Mouse (Mus musculus) heart, postnatal 36 days (tissue): ENCODE measurements around the gene March9. TPM values are rescaled to one million over a fixed set of nuclear protein-coding genes. Genes with fewer than 3 reads are reported as not detected.

Experiments used
- DNase-seq, 2 experiments: peaks; one replicate each; pipeline ENCODE4 v3.0.0; 2021 to 2022
- intact Hi-C: fragments of 180-260 bp; cut with DNase I; formaldehyde crosslinking; loops from one replicate; pipeline ENCODE4 v1.15.1; 2025
- total RNA-seq, 2 experiments: library from RNA; stranded (reverse); gene quantifications; 2 replicates each; pipeline ENCODE4 v1.2.3; 2021

Gene March9
- total RNA-seq: 1 to 10 TPM; 2.3 to 2.9 TPM

GRCm38 (mm10) chr10:127059968-127060916 is at the start of gene March9:
Gene March9, minus strand, starts transcription at chr10:127060184.
- no peak for DNase-seq
- intact Hi-C loops: no loop called here

- no peak for DNase-seq
- intact Hi-C loops: no loop called here
Observed at GRCm38 (mm10) chr10:127108262-127108583, 48.2 kb upstream of the March9 start.

DNA sequence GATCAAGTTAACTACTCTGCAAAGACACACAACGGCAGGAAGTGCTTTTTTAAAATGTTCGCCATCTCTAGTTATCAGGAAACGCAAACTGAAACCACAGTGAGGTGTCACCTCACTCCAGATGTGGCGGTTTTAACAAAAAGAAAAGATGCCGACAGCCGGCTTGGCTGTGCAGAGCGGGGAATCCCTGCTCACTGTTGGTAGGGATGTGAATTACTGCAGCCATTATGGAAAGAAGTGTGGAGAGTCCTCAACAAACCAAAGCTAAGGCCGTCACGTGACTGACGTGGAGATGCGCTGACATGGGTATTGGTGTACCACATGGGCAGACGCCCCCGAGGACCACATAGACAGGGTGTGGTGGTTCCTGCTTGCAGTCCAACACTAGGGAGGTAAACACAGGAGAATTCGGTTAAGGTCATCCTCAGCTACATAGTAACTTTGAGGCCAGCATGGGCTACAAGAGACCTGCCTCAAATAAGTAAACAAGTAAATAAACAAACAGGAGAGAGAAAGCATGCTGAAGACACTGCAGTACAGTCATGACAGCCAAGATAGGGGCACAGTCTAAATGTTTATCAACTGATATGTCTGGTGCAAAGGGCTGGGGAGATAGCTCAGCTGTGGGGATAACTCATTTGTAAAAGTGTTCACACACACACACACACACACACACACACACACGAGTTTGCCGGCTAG is 47.7 kb upstream of the March9 start:
- intact Hi-C loops: no loop called here
- no peak for DNase-seq

GRCm38 (mm10) chr10:127103631-127104030 is 43.6 kb upstream of the March9 start:
- intact Hi-C loops: no loop called here
- DNase-seq: no peak

DNA sequence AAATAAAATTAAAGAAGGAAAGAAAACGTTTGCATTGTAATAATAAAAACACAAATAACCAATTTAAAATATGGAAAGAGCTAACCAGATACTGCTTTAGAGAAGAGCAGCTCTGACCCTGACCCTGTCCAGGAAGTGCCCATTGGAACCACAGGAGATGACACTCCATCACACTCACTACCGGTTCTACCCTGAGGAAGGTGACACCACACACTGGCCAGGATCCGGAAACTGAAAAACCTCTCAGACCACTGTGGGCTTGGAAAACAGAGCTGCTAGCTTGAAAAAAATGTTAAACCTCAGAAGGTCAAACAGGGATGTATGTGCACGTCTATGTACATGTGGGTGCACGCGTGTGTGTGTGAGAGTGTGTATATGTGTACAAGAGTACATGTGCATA is 41.2 kb upstream of the March9 start:
- intact Hi-C loops: no loop called here
- no peak for DNase-seq

GRCm38 (mm10) chr10:127100414-127100813 is 40.4 kb upstream of the March9 start:
- DNase-seq: no peak
- intact Hi-C loops: no loop called here

DNA sequence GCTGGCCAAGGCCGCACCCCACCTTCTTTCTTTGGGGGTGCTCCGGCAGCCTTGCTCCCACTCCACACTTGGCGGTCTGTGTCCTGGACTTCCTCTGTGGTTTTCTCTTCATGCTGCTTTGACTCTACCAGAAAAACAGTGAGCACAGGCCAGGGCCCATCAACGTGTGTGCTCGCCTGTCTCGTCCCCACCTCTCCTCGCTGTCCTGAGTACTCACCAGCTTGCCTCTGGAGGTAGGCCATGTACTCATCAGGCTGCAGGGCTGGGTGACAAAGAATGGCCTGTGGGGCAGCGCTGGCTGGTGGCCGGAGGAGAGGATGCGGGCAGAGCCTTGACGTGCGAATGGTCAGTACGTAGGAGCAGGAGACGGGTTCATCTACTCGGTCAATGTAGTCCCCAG is 39.9 kb upstream of the March9 start:
- DNase-seq: no peak
- intact Hi-C loops: no loop called here

- no peak for DNase-seq
- intact Hi-C loops: no loop called here
Observed at GRCm38 (mm10) chr10:127099191-127099590, 39.2 kb upstream of the March9 start.

- intact Hi-C loops: no loop called here
- no peak for DNase-seq
Observed at GRCm38 (mm10) chr10:127098514-127098913, 38.5 kb upstream of the March9 start.

DNA sequence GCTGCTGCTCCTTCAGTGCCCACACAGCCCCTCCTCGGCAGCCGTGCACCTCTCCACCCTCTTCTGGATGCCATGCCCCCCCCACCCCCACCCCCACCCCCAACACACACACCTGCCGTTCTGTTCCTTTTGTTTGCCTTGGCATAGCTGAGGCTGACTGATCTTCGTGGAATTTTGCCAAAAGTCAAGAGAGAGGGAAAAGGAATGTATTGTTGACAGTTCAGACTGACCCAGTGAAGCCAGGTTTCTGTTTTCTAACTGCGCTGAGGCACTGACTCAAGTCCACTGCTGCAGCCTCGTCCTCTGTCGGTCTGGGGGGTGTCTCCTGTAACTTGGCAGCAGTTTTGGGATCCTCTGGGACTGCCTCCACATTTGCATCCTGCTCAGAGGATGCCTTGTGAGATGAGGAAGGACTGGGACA is 34.4 kb upstream of the March9 start:
- intact Hi-C loops: no loop called here

DNA sequence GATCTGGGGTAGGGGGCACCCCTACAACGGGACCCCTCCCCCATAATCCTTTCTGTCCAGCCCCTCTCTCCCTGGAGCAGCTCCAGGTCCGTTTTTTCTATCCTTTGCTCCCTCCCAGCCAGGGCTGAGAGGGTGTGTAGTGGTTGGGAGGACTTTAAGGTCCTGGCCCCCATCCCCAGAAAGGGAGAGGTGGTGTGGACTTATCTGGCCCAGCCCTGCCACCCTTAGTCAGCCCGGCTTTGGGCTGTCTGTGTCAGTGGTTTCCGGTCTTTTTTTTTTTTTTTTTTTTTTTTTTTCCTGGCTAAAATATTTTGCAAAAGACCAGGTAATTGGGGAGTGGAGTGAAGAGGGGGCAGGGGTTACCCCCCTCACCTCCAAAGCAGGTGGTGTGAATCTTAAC is 32.8 kb upstream of the March9 start:
- intact Hi-C loops: no loop called here

More for the DNA sequence above, 34.4 kb upstream of the March9 start:
- DNase-seq: no peak

DNA sequence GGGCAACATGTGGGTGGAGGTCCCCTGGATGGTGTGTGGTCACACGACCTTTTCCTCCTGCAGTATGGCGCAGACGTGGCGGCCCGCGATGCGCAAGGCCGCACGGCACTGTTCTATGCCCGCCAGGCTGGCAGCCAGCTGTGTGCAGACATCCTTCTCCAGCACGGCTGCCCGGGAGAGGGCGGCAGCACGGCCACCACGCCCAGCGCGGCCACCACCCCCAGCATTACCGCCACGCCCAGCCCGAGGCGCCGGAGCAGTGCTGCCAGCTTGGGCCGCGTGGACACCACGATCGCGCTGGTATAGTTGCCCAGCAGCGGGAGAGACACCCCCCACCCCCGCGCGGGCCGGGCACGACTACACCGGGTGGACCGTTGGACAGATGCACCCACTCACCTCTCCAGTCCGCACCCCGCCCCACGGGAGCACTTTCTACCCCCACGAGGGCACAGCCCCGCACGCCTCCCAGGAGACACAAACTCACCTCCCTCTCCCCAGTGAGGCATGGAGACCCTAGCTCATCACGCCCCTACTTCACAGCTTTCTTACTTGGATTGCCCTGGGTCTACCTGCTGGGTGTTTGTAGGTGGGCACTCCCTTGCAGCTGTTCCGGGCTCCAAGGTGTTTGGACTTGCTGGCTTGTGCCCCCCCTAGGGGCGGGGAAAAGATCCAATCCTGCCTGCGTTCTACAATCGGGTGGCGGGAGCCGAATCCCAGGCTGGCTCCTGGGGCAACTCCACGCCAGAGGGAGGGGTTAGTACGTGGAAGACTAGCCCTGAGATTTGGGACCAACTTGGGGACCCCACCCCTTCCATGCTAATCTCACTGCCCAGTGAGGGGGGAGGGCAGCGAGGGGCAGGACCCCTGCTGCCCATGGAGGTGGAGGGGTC is 31.8 kb upstream of the March9 start:
- intact Hi-C loops: no loop called here

More for the DNA sequence above, 32.8 kb upstream of the March9 start:
- no peak for DNase-seq

GRCm38 (mm10) chr10:127090560-127091411 is 30.8 kb upstream of the March9 start:
- intact Hi-C loops: no loop called here
- peak in 1 of 2 experiments; percentile 54 for DNase-seq

More for the DNA sequence above, 31.8 kb upstream of the March9 start:
- no peak for DNase-seq

DNA sequence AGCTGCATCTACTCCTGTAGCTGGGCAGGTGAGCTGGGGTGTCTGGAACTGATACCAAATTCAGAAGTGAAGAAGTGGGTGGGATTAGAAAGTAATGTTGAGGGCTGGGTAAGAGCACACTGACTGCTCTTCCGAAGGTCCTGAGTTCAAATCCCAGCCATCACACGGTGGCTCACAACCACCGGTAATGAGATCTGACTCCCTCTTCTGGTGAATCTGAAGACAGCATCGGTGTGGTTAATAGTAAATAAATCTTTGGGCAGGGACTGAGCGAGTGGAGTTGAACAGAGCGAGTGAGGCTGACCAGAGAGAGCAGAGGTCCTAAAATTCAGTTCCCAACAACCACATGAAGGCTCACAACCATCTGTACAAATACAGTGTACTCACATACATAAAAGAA is 25.6 kb upstream of the March9 start:
- DNase-seq: no peak
- intact Hi-C loops: no loop called here

DNA sequence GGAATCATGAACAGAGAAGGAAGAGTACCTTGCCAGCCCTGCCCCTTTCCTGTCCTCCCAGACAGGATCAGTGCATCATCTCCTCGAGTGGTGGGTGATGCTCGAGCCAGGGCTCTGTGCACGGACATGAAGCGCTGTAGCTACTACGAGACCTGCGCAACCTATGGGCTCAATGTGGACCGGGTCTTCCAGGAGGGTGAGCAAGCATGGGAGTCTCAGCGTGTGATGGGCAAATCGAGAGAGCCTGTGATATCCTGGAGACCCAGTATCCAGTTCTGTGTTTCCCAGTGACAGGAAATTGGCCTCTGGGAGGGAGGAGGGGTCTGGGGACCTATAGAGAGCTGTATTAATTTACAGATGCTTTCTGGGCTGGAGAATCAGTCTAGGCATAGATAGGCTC is 25.1 kb upstream of the March9 start:
- no peak for DNase-seq
- intact Hi-C loops: no loop called here

- intact Hi-C loops: no loop called here
- DNase-seq: no peak
Observed at GRCm38 (mm10) chr10:127083915-127084306, 23.9 kb upstream of the March9 start.

- DNase-seq: no peak
- intact Hi-C loops: no loop called here
Observed at GRCm38 (mm10) chr10:127083292-127083914, 23.4 kb upstream of the March9 start.

DNA sequence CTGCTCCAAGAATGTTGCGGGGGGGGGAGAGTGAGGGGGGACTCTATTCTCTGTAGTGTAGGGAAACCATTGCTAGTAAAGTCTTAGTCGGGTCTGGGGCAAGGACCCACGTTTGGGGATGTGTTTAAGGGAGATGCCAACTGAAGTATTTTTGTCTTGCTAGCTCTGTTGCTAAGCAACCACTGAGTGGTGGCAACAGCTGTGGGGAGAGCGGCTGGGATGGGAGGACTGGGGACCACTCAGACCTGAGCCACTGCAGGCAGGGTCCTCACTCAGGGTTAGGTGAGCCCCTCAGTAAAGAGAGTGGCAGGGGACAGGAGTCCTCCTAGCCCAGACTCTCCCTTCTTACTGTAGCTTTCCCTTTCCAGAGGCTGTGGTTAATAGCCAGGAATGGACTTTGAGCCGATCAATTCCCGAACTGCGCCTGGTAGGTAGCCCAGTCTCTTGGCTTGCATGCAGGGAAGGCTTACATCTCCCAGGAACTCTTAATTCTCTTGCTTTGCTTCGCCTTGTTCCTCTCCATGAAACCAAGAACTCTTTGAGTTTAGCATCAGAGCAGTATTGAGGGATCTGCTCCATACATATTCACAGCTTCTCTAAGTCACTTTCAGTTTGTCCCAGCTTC is 22.1 kb upstream of the March9 start:
- DNase-seq: no peak
- intact Hi-C loops: no loop called here
